Mouse (Mus musculus) heart, embryonic 16.5 days (tissue): ENCODE data around the gene Olfr836. TPM values are rescaled to one million over a fixed set of nuclear protein-coding genes. Genes with fewer than 3 reads are reported as not detected.
"Not testable (repeated sequence)": the region's sequence is repeated elsewhere in the genome, so short reads cannot be mapped to it uniquely, and the experiment has no call there.

Source experiments
- ATAC-seq: fragments of 200-750 bp; cut with Nextera tagmentation; replicated peaks from 2 replicates; pipeline ENCODE4 v1.8.0; 2017; ENCODE audit warnings: moderate number of reproducible peaks; ENCODE audit not compliant: insufficient read depth, low FRiP score; ENCODE audit errors: extremely low read depth
- H3K27ac ChIP-seq: fragments of 300-500 bp; sonication (generic); 2 replicates; pipeline ENCODE4 v1.5.1; 2014; ENCODE audit warnings: mild to moderate bottlenecking, low read length, control low read depth, moderate library complexity
- H3K27me3 ChIP-seq: fragments of 300-500 bp; sonication (generic); 2 replicates; pipeline ENCODE4 v1.6.1; 2014; ENCODE audit warnings: low read length, mixed read lengths; ENCODE audit not compliant: control insufficient read depth, insufficient read depth
- H3K36me3 ChIP-seq: fragments of 300-500 bp; sonication (generic); 2 replicates; pipeline ENCODE4 v1.6.1; 2014; ENCODE audit not compliant: control insufficient read depth, insufficient read depth
- H3K4me1 ChIP-seq: fragments of 300-500 bp; sonication (generic); 2 replicates; pipeline ENCODE4 v1.6.1; 2014; ENCODE audit warnings: low read length, mixed read lengths; ENCODE audit not compliant: control insufficient read depth, insufficient read depth
- H3K4me2 ChIP-seq: fragments of 300-500 bp; sonication (generic); 2 replicates; pipeline ENCODE4 v1.6.1; 2014; ENCODE audit warnings: low read depth, mild to moderate bottlenecking, control low read depth, low read length
- H3K4me3 ChIP-seq: fragments of 300-500 bp; sonication (generic); 2 replicates; pipeline ENCODE4 v1.5.1; 2014; ENCODE audit warnings: mild to moderate bottlenecking, control low read depth, low read length
- H3K9ac ChIP-seq: fragments of 300-500 bp; sonication (generic); 2 replicates; pipeline ENCODE4 v1.6.1; 2014; ENCODE audit warnings: low read length, control low read depth
- H3K9me3 ChIP-seq: fragments of 300-500 bp; sonication (generic); replicated peaks from 2 replicates; pipeline ENCODE4 v1.6.1; 2016; ENCODE audit warnings: low read length; ENCODE audit not compliant: control insufficient read depth
- WGBS: fragments of 180-500 bp; shearing (Covaris S2); extraction: QIAGEN DNeasy Blood & Tissue Kit; methylation state at CpG from one replicate; pipeline ENCODE4 v1.1.7; 2014; 5-methylcytosine and 5-hydroxymethylcytosine counted together
- polyA plus RNA-seq: library from polyadenylated mRNA; unstranded; fragments of >200 nt; fragmentation: Nextera tagmentation; extraction: Ambion mirVana; gene quantifications from 2 replicates; pipeline ENCODE4 v1.2.1, GENCODE M21; 2015

Olfr836 gene
- not detected in 2 replicates for polyA plus RNA-seq

GRCm38 (mm10) chr9:19120082-19120481, at the start of gene Olfr836:
TSS of gene Olfr836 (plus strand) at chr9:19120382.
- H3K4me3 ChIP-seq: no peak within 1 kb of the TSS
- no peak within 1 kb of the TSS for H3K4me2 ChIP-seq
- H3K27ac ChIP-seq: no peak within 1 kb of the TSS
- no peaks in the 10 kb centered on the region for H3K36me3 ChIP-seq
- H3K9me3 ChIP-seq: no peaks in the 10 kb centered on the region
- ATAC-seq: no peak
- H3K27me3 ChIP-seq: no peaks in the 10 kb centered on the region
- H3K4me1 ChIP-seq: no peaks in the 10 kb centered on the region
- H3K9ac ChIP-seq: no peak within 1 kb of the TSS

GRCm38 (mm10) chr9:19084986-19085385, 35.2 kb upstream of the Olfr836 start:
- Histone ChIP-seq H3K27me3 (no peaks in the 10 kb centered on the region), H3K4me1 (no peaks in the 10 kb centered on the region), H3K4me2 (no peak overlapping the region), H3K36me3 (no peaks in the 10 kb centered on the region), H3K27ac (no peak overlapping the region), H3K9ac (no peak overlapping the region), H3K4me3 (no peak overlapping the region), H3K9me3 (no peaks in the 10 kb centered on the region)
- ATAC-seq: no peak
- 27% methylated on average over 3 of the region's 3 CpGs for WGBS

- H3K4me1 ChIP-seq, H3K4me3 ChIP-seq, H3K9ac ChIP-seq, H3K36me3 ChIP-seq, H3K27me3 ChIP-seq, H3K27ac ChIP-seq, H3K4me2 ChIP-seq, H3K9me3 ChIP-seq, ATAC-seq: not testable (repeated sequence)
- 34% methylated on average over 6 of the region's 6 CpGs for WGBS
These were observed 27.1 kb upstream of the Olfr836 start for GRCm38 (mm10) chr9:19092889-19093753.

GRCm38 (mm10) chr9:19097286-19097685, 22.9 kb upstream of the Olfr836 start:
- no peak overlapping the region for H3K27ac ChIP-seq
- H3K36me3 ChIP-seq: no peaks in the 10 kb centered on the region
- no peak overlapping the region for H3K9ac ChIP-seq
- no peaks in the 10 kb centered on the region for H3K4me1 ChIP-seq
- no peaks in the 10 kb centered on the region for H3K27me3 ChIP-seq
- H3K4me2 ChIP-seq: no peak overlapping the region
- 81% methylated on average over 4 of the region's 4 CpGs for WGBS
- no peak overlapping the region for H3K4me3 ChIP-seq
- no peak for ATAC-seq
- H3K9me3 ChIP-seq: 0 out of 2 replicates have a peak, but pooled peaks cover 4% of the 10 kb centered on the region

GRCm38 (mm10) chr9:19136017-19136416, 15.8 kb downstream of the Olfr836 start, which contains the start of gene Olfr837:
TSS of gene Olfr837 (plus strand) at chr9:19136317.
- H3K4me2 ChIP-seq: no peak within 1 kb of the TSS
- no peak within 1 kb of the TSS for H3K9ac ChIP-seq
- H3K36me3 ChIP-seq: no peaks in the 10 kb centered on the region
- WGBS: 63% methylated on average over 1 of the region's 1 CpGs
- no peaks in the 10 kb centered on the region for H3K27me3 ChIP-seq
- no peak within 1 kb of the TSS for H3K27ac ChIP-seq
- H3K9me3 ChIP-seq: no peaks in the 10 kb centered on the region
- H3K4me1 ChIP-seq: no peaks in the 10 kb centered on the region
- ATAC-seq: no peak
- H3K4me3 ChIP-seq: no peak within 1 kb of the TSS

Other genes with a start within 250 kb of the Olfr836 start
- not detected in 2 replicates for gene Olfr830, start 245.7 kb upstream of the Olfr836 start, polyA plus RNA-seq
- gene Olfr832, start 183.3 kb upstream of the Olfr836 start, polyA plus RNA-seq: not detected in 2 replicates
- not detected in 2 replicates for gene Olfr834, start 132.4 kb upstream of the Olfr836 start, polyA plus RNA-seq
- not detected in 2 replicates for gene Olfr835, start 87.6 kb upstream of the Olfr836 start, polyA plus RNA-seq
- gene Olfr837, start 15.9 kb downstream of the Olfr836 start, polyA plus RNA-seq: not detected in 2 replicates
- gene Olfr839-ps1, start 56.9 kb downstream of the Olfr836 start, polyA plus RNA-seq: not detected in 2 replicates
- not detected in 2 replicates for gene Olfr843, start 131.6 kb downstream of the Olfr836 start, polyA plus RNA-seq
- not detected in 2 replicates for gene Olfr844, start 196.0 kb downstream of the Olfr836 start, polyA plus RNA-seq
- not detected in 2 replicates for gene Olfr845, start 216.1 kb downstream of the Olfr836 start, polyA plus RNA-seq
- gene Olfr846, start 243.6 kb downstream of the Olfr836 start, polyA plus RNA-seq: not detected in 2 replicates